11 mouse cellular contexts compared by ENCODE assay signal in the genomic region with DNA sequence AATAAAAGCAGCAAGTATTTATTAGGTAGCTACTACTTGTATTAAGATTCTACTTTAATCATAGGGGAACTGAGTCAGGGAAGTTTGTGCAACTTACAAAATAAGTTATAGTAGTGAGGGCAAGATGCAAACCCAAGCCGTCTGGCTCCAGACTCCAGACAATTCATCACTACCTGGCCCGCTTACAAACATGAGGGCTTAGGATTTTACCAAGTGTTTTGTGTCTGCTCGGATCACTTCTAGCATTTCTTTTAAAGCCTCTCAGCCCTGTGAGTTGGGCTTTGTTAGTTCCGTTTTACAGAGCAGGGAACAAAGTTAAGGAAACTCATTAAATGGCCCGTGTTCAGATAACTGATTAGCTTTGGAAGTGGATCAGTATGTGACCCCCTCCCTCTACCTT. TPM values are rescaled to one million over a fixed set of nuclear protein-coding genes. Genes with fewer than 3 reads are reported as not detected.
DNase-seq lines count a peak whose midpoint lies in the region; ATAC-seq and TF ChIP-seq lines count a peak whose summit lies in the region.
"Had no signal": no experiment of that assay in that cellular context is flagged by ENCODE, and none has a peak within 500 bp of the region (broad histone marks: within the 10 kb centered on the region; RNA-seq: fewer than 3 reads in every experiment).

No protein-coding gene starts in this region.

- no peaks in the 10 kb centered on the region for H3K27me3 ChIP-seq in lung, embryonic 16.5 days (ENCODE audit: control insufficient read depth, insufficient read depth, low read depth, low read length)
- H3K27me3 ChIP-seq in intestine, embryonic 16.5 days (replicated peaks; ENCODE audit: control insufficient read depth, insufficient read depth, low read length), result no peaks in the 10 kb centered on the region; the same call in 1 of the 2 replicates
- H3K27me3 ChIP-seq in stomach, embryonic 14.5 days (ENCODE audit: control insufficient read depth, insufficient read depth, low read length), result no peaks in the 10 kb centered on the region

- TF ChIP-seq POLR2A in lung, adult 2 months (IDR thresholded peaks at IDR 0.05; ENCODE audit: borderline replicate concordance, extremely low read depth, low read depth, low read length), result no peak

- 28% methylated on average over 5 of the region's 5 CpGs for WGBS in lung, embryonic 16.5 days
- WGBS in lung, adult 2 months, result 36% methylated on average over 5 of the region's 5 CpGs
- 36% methylated on average over 5 of the region's 5 CpGs for WGBS in intestine, embryonic 16.5 days
- WGBS in stomach, embryonic 14.5 days, result 25% methylated on average over 5 of the region's 5 CpGs

- peaks cover 5% of the 10 kb centered on the region for H3K36me3 ChIP-seq in lung, embryonic 16.5 days (ENCODE audit: control insufficient read depth, insufficient read depth, low read length)
- H3K36me3 ChIP-seq in intestine, embryonic 16.5 days (ENCODE audit: control insufficient read depth, insufficient read depth, low read length), result no peaks in the 10 kb centered on the region
- H3K36me3 ChIP-seq in stomach, embryonic 14.5 days (ENCODE audit: control insufficient read depth, insufficient read depth, low read length), result 0 out of 2 replicates have a peak, but pooled peaks cover 3% of the 10 kb centered on the region

- H3K9ac ChIP-seq in lung, embryonic 16.5 days (ENCODE audit: low read length), result peak overlapping the region; percentile 98
- peak overlapping the region; percentile 83; the same call in 1 of the 2 replicates for H3K9ac ChIP-seq in intestine, embryonic 16.5 days (ENCODE audit: low read depth, low read length)
- H3K9ac ChIP-seq in stomach, embryonic 14.5 days (replicated peaks; ENCODE audit: low read depth, low read length), result peak overlapping the region; percentile 93; the same call in 1 of the 2 replicates

- H3K4me2 ChIP-seq in lung, embryonic 16.5 days (ENCODE audit: low read depth, low read length), result peak overlapping the region; percentile 84
- peak overlapping the region; percentile 71 for H3K4me2 ChIP-seq in intestine, embryonic 16.5 days (ENCODE audit: low read depth, low read length)
- H3K4me2 ChIP-seq in stomach, embryonic 14.5 days (replicated peaks; ENCODE audit: low read depth, low read length), result peak overlapping the region; percentile 37

- ATAC-seq in lung, embryonic 16.5 days (ENCODE audit: low read depth), result no peak
- ATAC-seq in intestine, embryonic 16.5 days, result no peak
- ATAC-seq in stomach, embryonic 14.5 days (ENCODE audit: insufficient number of reproducible peaks, insufficient read depth, low FRiP score, low read depth), result no peak

- H3K4me1 ChIP-seq in lung, embryonic 16.5 days (replicated peaks; ENCODE audit: control insufficient read depth, insufficient read depth, low read length), result peaks cover 27% of the 10 kb centered on the region
- 0 out of 2 replicates have a peak, but pooled peaks cover 3% of the 10 kb centered on the region for H3K4me1 ChIP-seq in lung, adult 2 months (ENCODE audit: control insufficient read depth, insufficient read depth, low read length)
- peaks cover 9% of the 10 kb centered on the region for H3K4me1 ChIP-seq in intestine, embryonic 16.5 days (ENCODE audit: control insufficient read depth, insufficient read depth, low read length)
- H3K4me1 ChIP-seq in stomach, embryonic 14.5 days (ENCODE audit: control insufficient read depth, insufficient read depth, low read length), result peaks cover 16% of the 10 kb centered on the region

- no peaks in the 10 kb centered on the region for H3K9me3 ChIP-seq in lung, embryonic 16.5 days (ENCODE audit: control insufficient read depth, low read length)
- no peaks in the 10 kb centered on the region for H3K9me3 ChIP-seq in intestine, embryonic 16.5 days (ENCODE audit: control insufficient read depth, low read length)
- H3K9me3 ChIP-seq in stomach, embryonic 14.5 days (ENCODE audit: control insufficient read depth, low read depth, low read length), result no peaks in the 10 kb centered on the region

- TF ChIP-seq CTCF in gastrocnemius, adult 2 months (IDR thresholded peaks at IDR 0.05), result no peak
- no peak for TF ChIP-seq CTCF in lung, adult 2 months (IDR thresholded peaks at IDR 0.05; ENCODE audit: insufficient read depth, low read length)

- intact Hi-C loops in gastrocnemius, adult 2 months (cut with DNase I), result no loop called here
- intact Hi-C loops in gastrocnemius, postnatal 36 days (cut with DNase I), result no loop called here
- intact Hi-C loops in left cerebral cortex, postnatal 10 days (cut with DNase I), result no loop called here

- peak; percentile 29 for DNase-seq in gastrocnemius, adult 2 months
- DNase-seq in gastrocnemius, postnatal 36 days, result no peak
- no peak for DNase-seq in lung, adult 2 months
- DNase-seq in cerebellum, adult 9-11 months, result no peak
- no peak for DNase-seq in left cerebral cortex, postnatal 10 days (ENCODE audit: extremely low spot score in 1 of 2, low spot score in 2 of 2)
- DNase-seq: cerebellum, adult 11 months; right cerebral cortex, postnatal 14 days had no signal

- H3K27ac ChIP-seq in gastrocnemius, adult 2 months, result peak overlapping the region; percentile 88
- H3K27ac ChIP-seq in lung, embryonic 16.5 days (ENCODE audit: low read length), result peak overlapping the region; percentile 94
- no peak overlapping the region; the same call in 1 of the 2 replicates for H3K27ac ChIP-seq in intestine, embryonic 16.5 days (ENCODE audit: low read length)
- H3K27ac ChIP-seq in stomach, embryonic 14.5 days (ENCODE audit: low read length), result peak overlapping the region; percentile 93; the same call in 1 of the 2 replicates

- H3K4me3 ChIP-seq in gastrocnemius, adult 2 months, result peak overlapping the region; percentile 91
- H3K4me3 ChIP-seq in lung, embryonic 16.5 days (ENCODE audit: low read length), result peak overlapping the region; percentile 95
- no peak overlapping the region for H3K4me3 ChIP-seq in lung, adult 2 months (replicated peaks; ENCODE audit: extremely low read depth, low read depth, low read length)
- H3K4me3 ChIP-seq in intestine, embryonic 16.5 days (ENCODE audit: low read length), result peak overlapping the region; percentile 80
- H3K4me3 ChIP-seq in stomach, embryonic 14.5 days (ENCODE audit: low read depth, low read length), result peak overlapping the region; percentile 92
- H3K4me3 ChIP-seq: megakaryocyte, embryonic 14.5 days had no signal

RNA-seq across cellular contexts. Expression of a gene that starts 1.9 kb away (rescaled TPM):
- total RNA-seq in gastrocnemius, adult 2 months (2021), result 10 to 100 TPM; 30.2 to 54.1 TPM
- 10 to 100 TPM; 60.2 to 70.4 TPM for total RNA-seq in gastrocnemius, postnatal 36 days (2021)
- polyA plus RNA-seq in lung, embryonic 16.5 days (2015; fragmentation: Nextera tagmentation; extraction: Ambion mirVana), result 617 and 655 TPM in 2 replicates
- polyA plus RNA-seq in lung, adult 2 months (2012; rRNA removed), result 36.0 and 44.5 TPM in 2 replicates
- 208 and 225 TPM in 2 replicates for polyA plus RNA-seq in intestine, embryonic 16.5 days (2015; fragmentation: Nextera tagmentation; extraction: Ambion mirVana)
- polyA plus RNA-seq in stomach, embryonic 14.5 days (2014; fragmentation: Nextera tagmentation; extraction: Ambion mirVana), result 519 and 542 TPM in 2 replicates
- total RNA-seq in left cerebral cortex, postnatal 10 days (2021), result 10 to 100 TPM; 67.0 to 71.9 TPM
